Mouse (Mus musculus): ENCODE results near the gene Nkain1. TPM values are rescaled to one million over a fixed set of nuclear protein-coding genes. Genes with fewer than 3 reads are reported as not detected.

Gene Nkain1
- total RNA-seq, 1 experiment from 2014 or later = 6.6 TPM

Other genes with a start within 250 kb of the Nkain1 start
- gene Zcchc17, start 214.2 kb downstream of the Nkain1 start, total RNA-seq (2021) = 34.5 and 39.1 TPM in 2 replicates
- 30.6 and 38.0 TPM in 2 replicates for gene Snrnp40, start 214.0 kb downstream of the Nkain1 start, total RNA-seq (2021)
- 78.5 and 84.8 TPM in 2 replicates for gene Pum1, start 89.1 kb upstream of the Nkain1 start, total RNA-seq (2021)
- gene Sdc3, start 218.4 kb upstream of the Nkain1 start, total RNA-seq (2021) = 233 and 245 TPM in 2 replicates

Data from adrenal gland, postnatal 14 days (tissue).